Mouse (Mus musculus): ENCODE measurements at regions not wholly inside any gene's neighbourhood (a gene's known extent, or its start where the extent isn't known, plus 50 kb on each side); places are given as distances from the start of the nearest gene placed in this dataset.

GRCm38 (mm10) chr15:102776218-102776850 lies 54.4 kb upstream of the Calcoco1 start:
- no peak for DNase-seq (ENCODE audit: low spot score)

GRCm38 (mm10) chr15:102780626-102781025 lies 58.6 kb upstream of the Calcoco1 start:
- no peak for DNase-seq (ENCODE audit: low spot score)

DNA sequence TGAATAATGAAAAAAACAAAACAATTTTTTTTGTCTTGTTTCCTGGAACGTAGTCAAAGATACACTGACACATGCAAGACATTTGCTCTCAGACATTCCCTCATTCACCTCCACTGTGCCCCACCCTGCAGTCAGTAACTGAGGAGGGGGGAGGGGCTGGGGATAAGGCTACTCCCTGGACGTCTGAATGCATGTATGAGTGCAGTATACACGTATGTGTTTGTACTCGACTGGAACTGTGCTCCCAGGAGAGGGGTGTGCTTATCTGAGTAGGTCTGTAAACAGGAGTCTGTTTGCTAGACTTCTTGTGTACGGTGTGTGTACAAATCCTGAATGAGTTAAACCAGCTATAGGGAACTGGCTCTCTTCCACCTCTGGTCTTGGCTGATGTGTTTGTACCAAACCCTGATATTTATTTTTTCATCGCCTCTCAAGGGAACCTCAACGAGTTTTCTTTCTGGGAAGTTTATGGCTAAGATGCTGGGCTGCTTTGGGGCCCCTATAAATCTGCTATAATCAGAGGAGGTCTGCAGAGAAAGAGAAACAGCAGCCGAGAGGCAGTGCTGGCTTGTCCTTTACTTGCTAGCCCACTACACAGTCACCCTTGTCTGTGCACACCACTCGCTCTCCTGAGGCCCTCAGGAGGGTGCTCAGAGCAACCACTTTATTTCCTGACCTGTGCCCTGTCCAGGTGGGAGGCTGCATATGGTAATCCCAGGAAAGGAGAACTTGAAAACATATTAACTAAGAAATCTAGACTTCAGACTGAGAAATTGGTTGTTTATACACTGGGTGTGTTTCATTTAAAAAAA lies 61.2 kb upstream of the Calcoco1 start:
- no peak for DNase-seq (ENCODE audit: low spot score)

DNA sequence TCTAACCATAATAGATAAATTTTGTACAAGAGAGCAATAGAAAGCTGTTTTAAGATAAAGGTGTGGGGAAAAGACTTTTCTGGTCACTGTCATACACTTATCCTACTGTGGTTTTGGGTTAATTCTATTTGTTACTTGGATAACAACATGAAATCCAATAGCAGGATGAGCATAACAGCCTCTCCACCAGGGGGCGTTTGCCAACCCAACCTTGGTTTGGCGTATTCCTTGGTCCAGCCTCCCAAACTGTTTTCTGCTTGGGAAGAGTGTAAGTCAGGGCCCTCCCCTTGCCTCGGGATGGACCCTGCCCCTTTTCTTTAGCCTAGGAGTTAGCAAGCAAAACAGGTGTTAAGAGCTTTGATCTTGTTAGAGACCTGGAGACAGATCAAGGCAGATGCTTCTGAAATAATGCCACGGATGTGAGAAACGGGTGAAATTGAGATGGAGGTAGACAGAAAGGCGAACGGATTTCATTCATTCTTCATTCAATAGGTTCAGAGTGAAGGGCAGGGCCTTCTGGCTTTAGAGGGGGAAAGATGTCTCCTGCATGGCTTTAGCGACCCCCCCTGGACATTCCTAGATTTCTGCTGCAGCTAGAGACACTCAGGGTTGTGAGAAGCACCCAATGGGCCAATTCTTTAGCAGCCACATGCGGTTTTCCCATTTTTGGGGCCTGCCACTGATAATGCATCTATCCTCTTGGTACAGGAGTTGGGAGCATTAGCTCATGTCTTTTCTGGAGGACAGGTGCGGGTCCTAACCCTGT lies 63.3 kb upstream of the Calcoco1 start:
- DNase-seq (ENCODE audit: low spot score): peak; percentile 64

DNA sequence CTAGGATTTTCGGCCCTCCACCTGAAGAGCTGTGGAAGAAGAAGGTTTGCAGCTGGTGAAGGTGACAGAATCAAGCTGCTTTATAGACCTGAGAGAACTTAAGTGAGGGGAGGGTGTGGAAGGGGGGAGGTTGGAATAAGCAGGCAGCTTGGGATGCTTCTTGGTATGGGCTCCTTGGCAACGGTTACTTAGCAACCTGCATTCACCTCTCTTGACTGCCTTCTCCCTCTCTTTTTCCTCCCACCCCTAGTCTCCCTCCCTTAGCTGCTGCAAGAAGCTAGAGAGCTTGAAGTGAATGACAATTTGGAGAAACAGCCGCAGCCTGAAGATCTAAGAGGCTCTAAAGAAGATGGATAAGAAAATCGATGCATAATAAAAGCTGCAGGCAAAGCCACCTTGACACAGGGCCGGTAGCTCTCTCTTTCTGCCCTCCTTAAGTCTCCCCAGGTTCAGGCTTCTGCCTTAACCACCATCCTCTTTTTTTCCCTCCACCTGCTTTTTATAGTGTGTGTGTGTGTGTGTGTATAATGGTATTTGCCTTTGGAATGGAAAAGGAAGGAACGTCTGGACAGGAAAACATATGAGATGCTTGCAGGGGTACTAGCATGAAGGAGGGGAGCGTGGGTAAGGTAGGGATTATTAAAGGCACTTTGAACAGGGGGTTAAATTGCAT lies 67.0 kb upstream of the Calcoco1 start:
- DNase-seq (ENCODE audit: low spot score): no peak

- DNase-seq (ENCODE audit: low spot score): no peak
Measured at GRCm38 (mm10) chr15:102797020-102797618, 75.1 kb upstream of the Calcoco1 start.

DNA sequence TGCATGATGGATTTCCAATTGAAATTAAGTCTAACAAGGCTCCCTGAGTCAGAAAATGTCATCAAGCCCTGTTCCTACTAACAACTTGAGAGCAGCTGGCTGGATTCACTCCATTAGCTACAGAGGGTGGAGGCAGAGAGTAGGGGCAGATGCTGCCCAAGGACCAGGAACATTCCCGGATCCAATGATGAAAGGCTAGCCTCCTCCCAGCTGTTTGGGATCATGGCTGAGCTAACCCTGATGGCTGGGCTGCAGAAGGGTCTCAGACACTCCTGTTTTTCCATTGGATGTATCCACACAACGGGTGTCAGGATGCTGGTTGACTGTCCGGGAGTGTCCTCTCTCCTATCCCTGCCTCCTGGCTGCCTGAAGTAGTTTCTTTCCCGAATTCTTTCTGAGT lies 78.1 kb upstream of the Calcoco1 start:
- DNase-seq (ENCODE audit: low spot score): no peak

DNA sequence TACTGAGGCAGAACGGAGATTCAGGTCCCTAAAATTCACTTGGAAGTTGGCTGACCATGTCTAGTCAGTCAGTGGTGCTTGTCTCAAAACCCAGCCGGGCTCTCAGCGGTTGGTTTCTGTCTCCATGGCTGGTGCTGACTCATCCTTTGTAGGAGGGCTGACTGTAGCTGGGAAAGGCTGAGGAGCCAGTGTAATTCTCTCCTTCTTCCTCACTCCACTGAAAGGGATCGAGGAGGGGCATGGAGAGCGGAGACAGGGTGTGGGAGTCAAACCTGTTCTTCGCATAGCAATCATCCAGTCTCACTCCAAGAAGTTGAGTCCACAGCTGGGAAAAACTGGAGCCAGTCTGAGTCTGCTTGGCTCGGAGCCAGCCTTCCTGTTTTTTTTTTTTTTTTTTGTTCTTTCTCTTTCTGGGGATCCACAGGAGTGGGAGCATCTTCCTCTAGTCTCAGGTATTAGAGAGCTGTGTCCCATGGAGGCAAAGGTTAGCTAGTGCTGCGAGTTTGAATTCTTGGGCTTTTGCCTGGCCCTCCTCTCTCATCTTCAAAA lies 80.4 kb upstream of the Calcoco1 start:
- peak; percentile 37 for DNase-seq (ENCODE audit: low spot score)

- peak; percentile 39 for DNase-seq (ENCODE audit: low spot score)
Measured at GRCm38 (mm10) chr15:102807353-102807752, 85.4 kb upstream of the Calcoco1 start.

- no peak for DNase-seq (ENCODE audit: low spot score)
Measured at GRCm38 (mm10) chr15:102819181-102819580, 97.2 kb upstream of the Calcoco1 start.

DNA sequence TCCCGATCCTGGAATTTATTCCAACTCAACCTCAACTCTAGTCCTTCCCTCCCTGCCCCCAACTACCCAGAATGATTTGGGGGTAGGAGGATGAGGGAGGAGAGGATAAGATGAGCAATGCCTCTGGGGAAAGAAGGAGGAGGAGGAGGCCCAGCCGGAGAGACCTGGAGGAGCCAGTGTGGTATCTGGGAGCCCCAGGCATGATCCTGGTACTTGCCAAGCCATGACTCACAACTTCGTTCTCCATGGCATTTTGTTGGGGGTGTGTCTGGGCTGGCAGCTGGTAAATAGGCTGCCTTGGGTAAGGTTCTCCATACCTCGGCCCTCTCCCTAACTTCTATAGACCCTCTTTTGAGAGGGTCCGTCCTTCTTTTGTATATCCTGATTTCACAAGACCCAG lies 81.2 kb upstream of the Hoxc13 start:
- no peak for DNase-seq (ENCODE audit: low spot score)

DNA sequence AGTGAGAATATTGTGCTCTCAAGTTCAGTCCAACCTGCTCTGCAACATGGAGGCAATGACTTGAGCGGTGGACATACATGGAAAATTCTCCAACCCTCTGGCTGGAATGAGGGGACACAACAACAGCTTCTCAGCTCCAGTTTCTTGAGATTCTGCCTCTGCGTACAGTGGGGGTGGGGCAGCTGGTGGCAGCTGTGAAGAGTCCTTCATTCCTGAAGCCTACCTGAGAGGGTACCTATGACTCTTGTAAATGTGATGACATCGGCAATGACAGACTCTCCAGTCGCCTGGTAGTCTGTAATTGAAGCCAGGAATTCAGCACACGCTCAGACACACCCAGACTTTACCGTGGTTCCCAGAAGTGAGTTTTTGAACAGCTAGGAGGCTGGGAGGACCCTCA lies 58.5 kb upstream of the Hoxc13 start:
- no peak for DNase-seq (ENCODE audit: low spot score)

DNA sequence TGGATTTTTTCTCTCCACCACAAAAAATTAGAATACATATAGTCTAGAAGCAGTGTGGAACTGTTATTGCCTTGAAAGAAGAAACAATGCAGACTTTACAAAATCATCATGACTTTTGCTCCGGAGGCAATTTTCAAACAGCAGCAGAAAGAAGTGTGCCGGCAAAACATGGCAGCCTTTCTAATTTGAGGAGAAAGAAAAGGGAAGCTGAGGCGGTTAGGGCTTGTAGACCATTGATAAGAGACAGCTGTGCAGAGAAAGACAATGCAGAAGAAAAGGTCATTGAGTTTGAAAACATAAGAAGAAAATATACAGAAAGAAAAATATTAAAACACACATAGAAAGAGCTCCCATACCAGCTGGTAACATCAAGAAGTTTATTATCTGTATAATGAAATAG lies 54.1 kb upstream of the Hoxc13 start:
- no peak for DNase-seq (ENCODE audit: low spot score)
